Mouse (Mus musculus) limb, embryonic 12.5 days (tissue): ENCODE data around the gene Mettl27. TPM values are rescaled to one million over a fixed set of nuclear protein-coding genes. Genes with fewer than 3 reads are reported as not detected.

ENCODE experiments used
- ATAC-seq: fragments of 200-750 bp; cut with Nextera tagmentation; 2 replicates; pipeline ENCODE4 v1.8.0; 2017; ENCODE audit warnings: low read depth, moderate TSS enrichment; ENCODE audit not compliant: insufficient number of reproducible peaks, insufficient read depth, low FRiP score, low TSS enrichment
- H3K27ac ChIP-seq: fragments of 300-500 bp; sonication (generic); 2 replicates; pipeline ENCODE4 v1.5.1; 2016; ENCODE audit warnings: mild to moderate bottlenecking, moderate library complexity
- H3K27me3 ChIP-seq: fragments of 300-500 bp; sonication (generic); 2 replicates; pipeline ENCODE4 v1.6.1; 2016; ENCODE audit warnings: mild to moderate bottlenecking, moderate library complexity
- H3K36me3 ChIP-seq: fragments of 300-500 bp; sonication (generic); 2 replicates; pipeline ENCODE4 v1.6.1; 2016; ENCODE audit warnings: mild to moderate bottlenecking, moderate library complexity
- H3K4me1 ChIP-seq: fragments of 300-500 bp; sonication (generic); replicated peaks from 2 replicates; pipeline ENCODE4 v1.6.1; 2016
- H3K4me2 ChIP-seq: fragments of 300-500 bp; sonication (generic); 2 replicates; pipeline ENCODE4 v1.6.1; 2016; ENCODE audit warnings: mild to moderate bottlenecking, moderate library complexity
- H3K4me3 ChIP-seq: fragments of 300-500 bp; sonication (generic); replicated peaks from 2 replicates; pipeline ENCODE4 v1.5.1; 2016; ENCODE audit warnings: mild to moderate bottlenecking
- H3K9ac ChIP-seq: fragments of 300-500 bp; sonication (generic); replicated peaks from 2 replicates; pipeline ENCODE4 v1.6.1; 2016; ENCODE audit warnings: mild to moderate bottlenecking, moderate library complexity
- H3K9me3 ChIP-seq: fragments of 300-500 bp; sonication (generic); 2 replicates; pipeline ENCODE4 v1.6.1; 2016; ENCODE audit warnings: mild to moderate bottlenecking, moderate library complexity
- WGBS: fragments of 180-500 bp; shearing (Covaris S2); methylation state at CpG from one replicate; pipeline ENCODE4 v1.1.7; 2016; 5-methylcytosine and 5-hydroxymethylcytosine counted together
- polyA plus RNA-seq: library from polyadenylated mRNA; unstranded; fragments of >200 nt; fragmentation: Nextera tagmentation; extraction: Ambion mirVana; gene quantifications from 2 replicates; pipeline ENCODE4 v1.2.1, GENCODE M21; 2016

The Mettl27 gene
- polyA plus RNA-seq, 1 experiment from 2014 or later, result 17.8 TPM

DNA sequence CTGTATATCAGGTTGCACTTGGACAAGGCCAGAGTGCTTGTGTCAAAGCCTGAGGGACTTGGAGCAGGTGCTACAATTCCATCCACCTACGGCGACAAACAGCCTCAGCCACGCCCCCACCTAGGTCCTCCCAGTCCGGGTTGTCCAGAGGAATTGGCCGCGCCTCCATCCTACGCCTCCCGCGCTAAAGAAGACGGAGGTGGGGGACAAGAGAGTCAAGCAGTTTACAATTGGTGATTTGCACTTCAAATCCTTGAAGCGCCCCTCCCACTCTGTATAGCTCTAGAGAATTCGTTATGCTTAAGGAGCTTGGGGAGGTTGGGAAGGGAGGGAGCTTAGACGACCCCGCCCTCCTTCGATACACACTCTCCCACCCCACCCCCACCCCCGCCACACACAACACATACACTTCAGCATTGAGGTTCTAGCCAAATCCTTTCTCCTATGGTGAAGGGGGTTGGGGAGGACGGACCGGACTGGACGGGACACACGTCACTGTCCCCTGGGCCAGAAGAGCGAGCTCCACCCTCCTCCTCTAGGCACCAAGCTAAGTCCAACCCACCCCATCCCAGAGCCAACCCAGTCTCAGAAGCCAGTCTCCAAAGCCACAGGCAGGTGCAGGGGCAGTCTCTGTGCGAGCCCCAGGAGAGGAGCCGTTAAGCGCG, 53.6 kb downstream of the Mettl27 start, which contains the start of gene Cldn3:
Cldn3 (plus strand) TSS at position 582 of the 665 bp plus-strand sequence.
- Histone ChIP-seq H3K9me3 (no peaks in the 10 kb centered on the region), H3K4me3 (peak within 1 kb of the TSS; percentile 32), H3K36me3 (no peaks in the 10 kb centered on the region), H3K4me1 (peaks cover 18% of the 10 kb centered on the region), H3K4me2 (peak within 1 kb of the TSS; percentile 48), H3K27me3 (peaks cover 78% of the 10 kb centered on the region), H3K9ac (0 out of 2 replicates have a peak within 1 kb of the TSS, but pooled peaks have one; percentile 23), H3K27ac (no peak within 1 kb of the TSS)
- WGBS, result 2% methylated on average over 25 of the region's 25 CpGs
- peak; percentile 24; the same call in 1 of the 2 replicates for ATAC-seq

DNA sequence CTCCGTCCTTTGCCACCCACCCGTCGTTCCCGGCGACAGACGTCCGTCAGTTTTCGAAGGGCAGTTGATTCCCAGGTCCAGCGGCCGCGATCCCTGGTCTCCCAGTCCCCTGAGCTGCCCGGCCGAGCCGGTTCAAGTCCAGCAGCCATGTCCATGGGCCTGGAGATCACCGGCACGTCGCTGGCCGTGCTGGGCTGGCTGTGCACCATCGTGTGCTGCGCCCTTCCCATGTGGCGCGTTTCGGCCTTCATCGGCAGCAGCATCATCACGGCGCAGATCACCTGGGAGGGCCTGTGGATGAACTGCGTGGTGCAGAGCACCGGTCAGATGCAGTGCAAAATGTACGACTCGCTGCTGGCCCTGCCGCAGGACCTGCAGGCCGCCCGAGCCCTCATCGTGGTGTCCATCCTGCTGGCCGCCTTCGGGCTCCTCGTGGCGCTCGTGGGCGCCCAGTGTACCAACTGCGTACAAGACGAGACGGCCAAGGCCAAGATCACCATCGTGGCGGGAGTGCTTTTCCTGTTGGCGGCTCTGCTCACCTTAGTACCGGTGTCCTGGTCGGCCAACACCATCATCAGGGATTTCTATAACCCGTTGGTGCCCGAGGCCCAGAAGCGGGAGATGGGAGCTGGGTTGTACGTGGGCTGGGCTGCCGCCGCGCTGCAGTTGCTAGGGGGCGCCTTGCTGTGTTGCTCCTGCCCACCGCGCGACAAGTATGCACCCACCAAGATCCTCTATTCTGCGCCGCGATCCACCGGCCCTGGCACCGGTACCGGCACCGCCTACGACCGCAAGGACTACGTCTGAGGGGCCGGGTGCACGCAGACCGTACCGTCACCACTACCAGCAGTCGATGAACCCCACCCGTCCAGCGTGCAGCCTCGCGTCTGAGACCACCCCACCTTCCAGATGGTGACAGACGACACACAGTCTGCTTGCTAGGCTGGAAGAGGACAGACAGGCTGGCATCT, 54.4 kb downstream of the Mettl27 start:
- 4% methylated on average over 79 of the region's 79 CpGs for WGBS
- Histone ChIP-seq H3K27ac (no peak overlapping the region), H3K36me3 (no peaks in the 10 kb centered on the region), H3K27me3 (peaks cover 81% of the 10 kb centered on the region), H3K9me3 (no peaks in the 10 kb centered on the region), H3K4me2 (peak overlapping the region; percentile 48), H3K4me1 (peaks cover 18% of the 10 kb centered on the region), H3K4me3 (peak overlapping the region; percentile 32), H3K9ac (0 out of 2 replicates have a peak overlapping the region, but pooled peaks have one; percentile 23)
- no peak for ATAC-seq

DNA sequence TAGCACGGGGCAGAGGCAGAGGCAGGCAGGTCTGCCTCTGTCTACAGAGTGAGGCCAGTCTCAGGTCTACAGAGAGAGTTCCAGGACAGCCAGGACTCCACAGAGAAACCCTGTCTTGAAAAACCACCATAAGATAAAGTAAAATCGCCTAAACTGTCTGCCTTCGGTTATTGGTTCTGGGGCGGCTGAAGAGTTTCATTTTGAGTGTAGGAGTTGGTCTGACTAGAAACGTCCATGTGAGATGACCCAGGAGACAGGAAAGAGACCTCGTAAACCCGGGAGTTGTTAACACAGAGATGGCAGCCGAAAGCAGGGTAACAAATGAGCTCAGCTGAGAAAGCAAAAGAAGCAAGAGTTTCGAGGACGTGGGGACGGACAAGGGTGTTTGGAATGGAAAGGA, 57.0 kb downstream of the Mettl27 start:
- H3K27me3 ChIP-seq, result peaks cover 69% of the 10 kb centered on the region
- H3K36me3 ChIP-seq, result no peaks in the 10 kb centered on the region
- no peak overlapping the region for H3K4me3 ChIP-seq
- ATAC-seq, result no peak
- H3K4me1 ChIP-seq, result peaks cover 18% of the 10 kb centered on the region
- no peak overlapping the region for H3K27ac ChIP-seq
- no peaks in the 10 kb centered on the region for H3K9me3 ChIP-seq
- 55% methylated on average over 11 of the region's 11 CpGs for WGBS
- H3K4me2 ChIP-seq, result no peak overlapping the region
- H3K9ac ChIP-seq, result no peak overlapping the region

DNA sequence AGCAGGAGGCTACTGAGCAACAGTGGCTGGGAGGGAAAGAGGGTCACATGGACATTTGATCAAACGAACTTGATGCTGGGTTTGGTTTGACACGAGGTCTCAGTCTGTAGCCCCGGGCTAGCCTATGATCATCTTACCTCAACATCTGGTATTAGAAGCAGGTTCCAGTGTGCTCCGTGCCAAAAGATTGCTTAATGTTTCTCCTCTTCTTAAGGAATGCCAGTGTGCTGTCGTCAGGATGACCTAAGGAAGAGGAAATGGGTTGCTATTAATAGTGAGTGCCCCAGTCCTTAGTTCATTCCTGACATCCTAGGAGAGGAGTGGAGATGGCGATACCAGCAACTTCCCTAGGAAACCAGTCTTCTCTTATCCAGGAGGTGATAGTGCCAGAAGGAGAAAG, 57.6 kb downstream of the Mettl27 start:
- Histone ChIP-seq H3K27ac (no peak overlapping the region), H3K4me3 (no peak overlapping the region), H3K36me3 (no peaks in the 10 kb centered on the region), H3K4me1 (peaks cover 18% of the 10 kb centered on the region), H3K27me3 (peaks cover 63% of the 10 kb centered on the region), H3K9ac (no peak overlapping the region), H3K4me2 (no peak overlapping the region), H3K9me3 (no peaks in the 10 kb centered on the region)
- no peak for ATAC-seq
- WGBS, result 55% methylated on average over 6 of the region's 6 CpGs

Other genes starting within 250 kb of the Mettl27 start
- gene Limk1, start 243.8 kb upstream of the Mettl27 start, polyA plus RNA-seq, result 10.0 and 10.6 TPM in 2 replicates
- 12.4 and 12.9 TPM in 2 replicates for gene Eln, start 185.0 kb upstream of the Mettl27 start, polyA plus RNA-seq
- not detected in 2 replicates for gene Tmem270, start 25.6 kb upstream of the Mettl27 start, polyA plus RNA-seq
- 2.1 and 2.5 TPM in 2 replicates for gene Cldn13, start 16.8 kb upstream of the Mettl27 start, polyA plus RNA-seq
- 7.7 and 10.1 TPM in 2 replicates for gene Cldn4, start 14.6 kb downstream of the Mettl27 start, polyA plus RNA-seq
- 4.7 and 5.8 TPM in 2 replicates for gene Cldn3, start 53.8 kb downstream of the Mettl27 start, polyA plus RNA-seq
- 32.6 and 36.7 TPM in 2 replicates for gene Abhd11, start 76.8 kb downstream of the Mettl27 start, polyA plus RNA-seq
- gene Stx1a, start 91.1 kb downstream of the Mettl27 start, polyA plus RNA-seq, result 9.7 and 10.8 TPM in 2 replicates
- 31.1 and 31.3 TPM in 2 replicates for gene Dnajc30, start 131.8 kb downstream of the Mettl27 start, polyA plus RNA-seq
- gene Bud23, start 132.6 kb downstream of the Mettl27 start, polyA plus RNA-seq, result 150 and 151 TPM in 2 replicates
- 22.8 and 25.2 TPM in 2 replicates for gene Vps37d, start 145.9 kb downstream of the Mettl27 start, polyA plus RNA-seq
- 2.5 and 2.6 TPM in 2 replicates for gene Mlxipl, start 157.5 kb downstream of the Mettl27 start, polyA plus RNA-seq
- gene Tbl2, start 217.3 kb downstream of the Mettl27 start, polyA plus RNA-seq, result 30.1 and 30.2 TPM in 2 replicates
- gene Bcl7b, start 235.9 kb downstream of the Mettl27 start, polyA plus RNA-seq, result 43.2 and 45.0 TPM in 2 replicates